Mouse (Mus musculus) neural tube, embryonic 10.5 days (tissue): ENCODE data around the gene Gemin5.

ENCODE experiments used
- DNase-seq: peaks from one replicate; pipeline ENCODE4 v3.0.0-alpha.2; 2017; ENCODE audit warnings: low spot score; ENCODE audit errors: extremely low spot score

Gemin5 gene

GRCm38 (mm10) chr11:58077270-58077669 is 91.1 kb downstream of the Gemin5 start:
- DNase-seq = no peak

- DNase-seq = no peak
These were observed 95.4 kb downstream of the Gemin5 start for GRCm38 (mm10) chr11:58072978-58073377.
